Mouse (Mus musculus) cerebellum, adult 9-10 months (tissue): ENCODE measurements around the gene Phf20.
"Not testable (repeated sequence)": the region's sequence is repeated elsewhere in the genome, so short reads cannot be mapped to it uniquely, and the experiment has no call there.

Experiments used
- DNase-seq: peaks from one replicate; pipeline ENCODE4 v3.0.0; 2022

Gene Phf20

DNA sequence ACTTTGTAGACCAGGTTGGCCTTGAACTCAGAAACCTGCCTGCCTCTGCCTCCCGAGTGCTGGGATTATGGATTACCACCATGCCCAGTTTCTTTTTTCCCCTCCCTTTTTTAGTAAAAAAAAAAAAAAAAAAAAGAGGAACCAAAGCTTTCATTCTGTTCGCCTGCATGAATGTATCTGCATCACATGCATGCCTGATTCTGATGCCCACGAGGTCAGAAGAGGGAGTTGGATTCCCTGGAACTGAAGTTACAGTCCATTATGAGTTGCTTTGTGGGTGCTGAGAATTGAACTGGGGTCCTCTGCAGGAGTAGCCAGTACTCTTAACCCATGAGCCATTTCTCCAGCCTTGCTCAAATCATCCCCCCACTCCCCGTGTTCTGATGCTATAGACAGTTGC is 5.2 kb downstream of the Phf20 start:
- no peak for DNase-seq

DNA sequence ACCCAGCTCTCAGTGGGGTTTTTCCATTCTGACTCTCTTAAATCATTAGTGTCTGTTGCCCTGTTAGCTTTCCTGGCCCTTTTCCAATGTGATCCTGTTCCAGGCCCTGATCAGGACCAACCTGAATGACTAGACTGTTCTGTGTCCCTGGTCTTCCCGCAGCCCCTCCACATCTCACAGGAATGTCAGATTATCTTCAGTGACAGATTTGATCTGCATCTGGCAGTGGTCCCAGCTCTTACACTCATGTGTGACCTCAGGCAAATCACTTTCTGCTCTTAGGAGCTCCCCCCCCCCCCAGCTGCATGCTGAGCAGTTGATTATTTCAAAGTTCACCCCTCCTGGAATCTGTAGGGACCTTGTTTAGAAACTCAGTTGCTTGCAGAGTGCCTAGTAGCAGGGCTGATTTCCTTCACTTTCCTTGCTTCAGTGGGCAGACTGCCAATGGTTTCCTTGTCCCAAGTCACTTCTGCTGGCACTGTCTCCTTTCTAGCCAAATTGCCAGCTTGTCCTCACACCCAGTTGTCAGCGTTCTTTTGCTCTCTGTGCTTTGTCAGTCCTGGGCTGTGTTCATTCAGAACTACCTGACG is 6.7 kb downstream of the Phf20 start:
- DNase-seq = peak; percentile 91

DNA sequence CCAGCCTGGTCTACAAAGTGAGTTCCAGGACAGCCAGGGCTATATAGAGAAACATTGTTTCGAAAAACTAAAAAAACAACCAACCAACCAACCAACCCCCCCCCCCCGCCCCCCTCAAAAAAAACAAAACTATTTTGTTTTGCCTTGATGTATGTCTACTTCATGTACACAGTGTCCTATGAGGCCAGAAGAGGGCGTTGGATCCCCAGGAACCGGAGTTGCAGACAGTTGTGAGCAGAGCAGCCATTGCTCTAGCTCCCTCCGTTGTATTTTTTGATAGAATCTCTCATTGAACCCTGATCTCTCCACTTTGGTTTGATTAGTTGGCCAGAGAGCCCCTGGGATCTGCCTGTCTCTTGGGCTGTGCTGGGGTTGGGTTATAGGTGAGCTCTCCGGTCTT is 7.7 kb downstream of the Phf20 start:
- DNase-seq = no peak

DNA sequence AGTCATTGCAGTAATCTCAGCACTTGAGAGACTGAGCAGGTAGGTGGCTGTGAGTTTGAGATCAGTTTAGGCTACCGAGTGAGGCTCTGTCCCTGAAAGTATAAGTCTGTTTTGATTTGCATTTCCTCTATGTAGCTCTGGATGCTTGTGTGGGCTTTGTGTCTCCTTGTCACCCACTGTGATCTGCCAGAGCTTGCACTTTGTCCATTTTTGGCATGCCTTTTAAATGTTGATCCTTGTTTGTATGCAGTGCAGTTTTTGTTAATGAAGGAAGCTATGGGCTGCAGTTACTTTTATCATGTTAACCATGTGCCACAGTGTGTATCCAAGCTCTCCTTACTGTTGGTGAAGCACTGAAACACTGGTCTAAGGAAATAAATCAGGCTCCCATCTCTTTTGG is 21.5 kb downstream of the Phf20 start:
- no peak for DNase-seq

DNA sequence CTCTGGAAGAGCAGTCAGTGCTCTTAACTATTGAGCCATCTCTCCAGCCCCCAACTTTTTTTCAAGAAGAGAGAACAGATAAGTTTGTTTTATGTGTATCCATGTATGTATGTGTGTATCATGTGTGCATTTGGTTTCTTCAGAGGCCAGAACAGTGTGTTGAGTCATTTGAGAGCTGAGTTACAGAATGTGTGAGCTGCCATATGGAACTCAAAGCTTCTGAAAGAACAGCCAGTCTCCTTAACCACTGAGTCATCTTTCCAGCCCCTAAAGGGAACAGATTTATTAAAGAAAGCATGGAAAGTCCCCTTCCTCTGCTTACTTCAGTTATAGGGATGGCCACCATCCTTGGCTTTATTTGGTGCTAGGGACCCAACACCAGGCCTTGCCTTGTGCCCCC is 25.8 kb downstream of the Phf20 start:
- no peak for DNase-seq

DNA sequence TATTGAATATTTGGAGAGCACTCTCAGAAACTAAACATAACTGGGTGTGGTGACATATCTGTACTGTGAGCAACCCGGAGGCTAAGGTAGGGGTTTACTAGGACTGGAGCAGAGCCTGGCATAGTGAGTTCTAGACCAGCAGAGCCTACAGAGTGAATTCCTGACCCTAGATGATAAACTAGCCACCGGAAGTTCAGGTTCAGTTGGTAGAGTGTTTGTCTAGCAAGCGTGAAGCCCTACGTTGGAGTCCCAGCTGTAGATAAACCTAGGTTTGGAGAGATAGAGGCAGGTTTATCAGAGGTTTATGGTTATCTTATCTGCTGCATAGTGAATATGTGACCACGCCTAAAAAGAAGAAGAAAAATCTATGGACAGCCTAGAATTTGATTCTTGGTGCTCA is 27.8 kb downstream of the Phf20 start:
- DNase-seq = no peak

DNA sequence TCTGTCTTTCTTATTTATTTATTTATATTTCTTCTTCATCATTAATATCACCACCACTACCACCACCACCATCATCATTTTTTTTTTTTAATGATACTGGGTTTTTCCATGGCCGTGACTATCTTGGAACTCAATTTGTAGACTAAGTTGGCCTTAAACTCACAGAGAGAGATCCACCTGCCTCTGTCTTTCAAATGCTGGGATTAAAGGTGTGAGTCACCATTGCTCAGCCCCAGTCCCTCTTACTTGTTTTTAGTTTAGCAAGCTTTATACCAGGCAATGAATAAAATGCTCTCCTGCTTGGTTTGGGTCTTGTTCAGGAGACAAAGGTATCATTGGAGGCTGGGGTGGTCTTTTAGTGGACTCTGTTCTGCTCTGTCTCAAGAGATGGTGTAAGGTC is 31.4 kb downstream of the Phf20 start:
- DNase-seq = no peak

DNA sequence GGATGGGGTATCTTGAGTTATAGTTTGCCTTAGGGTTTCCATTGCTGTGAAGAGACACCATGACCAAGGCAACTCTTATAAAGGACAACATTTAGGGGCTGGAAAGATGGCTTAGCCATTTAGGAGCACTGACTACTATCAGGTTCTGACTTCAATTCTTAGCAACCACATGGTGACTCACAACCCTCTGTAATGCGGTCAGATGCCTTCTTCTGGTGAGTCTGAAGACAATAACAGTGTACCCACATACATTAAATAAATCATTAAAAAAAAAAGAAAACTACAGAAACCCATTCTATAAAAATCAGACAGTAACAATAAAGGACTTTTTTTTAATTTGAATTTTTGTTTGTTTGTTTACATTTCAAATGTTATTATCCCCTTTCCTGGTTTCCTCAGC is 32.9 kb downstream of the Phf20 start:
- no peak for DNase-seq

DNA sequence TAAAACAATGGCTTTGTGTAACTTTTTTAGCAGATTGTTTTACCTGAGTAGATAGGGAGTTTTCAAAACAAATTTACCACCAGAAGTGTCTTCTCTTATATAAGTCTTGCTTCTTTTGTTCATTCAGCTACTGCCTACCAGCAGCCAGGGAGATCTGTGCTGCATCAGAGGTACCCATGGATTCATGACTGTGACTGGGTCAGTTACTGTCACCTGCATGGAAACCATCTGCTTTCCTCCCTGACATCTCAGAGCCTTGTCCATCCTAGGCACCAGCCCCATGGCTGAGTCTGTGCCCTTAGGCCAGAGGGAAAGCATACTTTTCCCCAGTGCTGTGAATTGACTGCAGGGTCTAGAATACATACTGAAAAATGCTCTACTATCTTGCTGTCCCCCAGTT is 35.1 kb downstream of the Phf20 start:
- DNase-seq = peak; percentile 68

DNA sequence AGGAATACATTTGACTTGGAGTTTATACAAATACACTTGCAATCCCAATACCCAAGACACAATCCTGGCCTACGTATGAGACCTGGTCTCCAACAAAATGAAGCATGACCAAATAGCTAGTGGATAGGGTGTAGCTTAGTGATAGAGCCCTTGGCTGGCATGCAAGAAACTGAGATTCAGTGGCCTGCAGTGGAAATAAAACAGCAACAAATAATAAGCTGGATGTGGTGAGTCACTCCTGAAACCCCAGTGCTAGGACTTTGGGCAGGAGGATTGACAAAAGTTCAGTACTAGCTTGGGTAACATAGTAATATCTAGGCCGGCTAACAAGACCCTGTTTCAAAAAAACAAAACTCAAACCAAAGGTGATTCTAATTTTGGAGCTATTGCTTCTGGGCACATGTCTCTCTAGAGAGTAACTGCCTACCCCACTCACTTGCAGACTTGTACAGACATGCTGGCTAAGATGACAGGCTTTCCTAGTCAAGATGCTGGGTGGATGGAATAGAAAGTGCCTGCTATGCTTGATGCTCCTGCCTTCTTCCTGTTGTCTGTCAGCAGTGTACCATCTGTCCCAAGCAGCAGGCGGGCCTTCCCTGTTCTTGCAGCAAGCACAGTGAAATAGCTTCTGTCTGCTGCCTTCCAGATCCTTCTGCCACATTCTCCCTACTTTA is 37.1 kb downstream of the Phf20 start:
- DNase-seq = peak; percentile 94

DNA sequence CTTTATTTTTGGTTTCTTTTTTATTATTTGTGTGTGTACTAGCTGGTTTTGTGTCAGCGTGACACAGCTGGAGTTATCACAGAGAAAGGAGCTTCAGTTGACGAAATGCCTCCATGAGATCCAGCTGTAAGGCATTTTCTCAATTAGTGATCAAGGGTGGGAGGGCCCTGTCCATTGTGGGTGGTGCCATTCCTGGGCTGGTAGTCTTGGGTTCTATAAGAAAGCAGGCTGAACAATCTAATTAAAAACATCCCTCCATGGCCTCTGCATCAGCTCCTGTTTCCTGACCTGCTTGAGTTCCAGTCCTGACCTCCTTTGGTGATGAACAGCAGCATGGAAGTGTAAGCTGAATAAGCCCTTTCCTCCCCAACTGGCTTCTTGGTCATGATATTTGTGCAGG is 37.8 kb downstream of the Phf20 start:
- not testable (repeated sequence) for DNase-seq

DNA sequence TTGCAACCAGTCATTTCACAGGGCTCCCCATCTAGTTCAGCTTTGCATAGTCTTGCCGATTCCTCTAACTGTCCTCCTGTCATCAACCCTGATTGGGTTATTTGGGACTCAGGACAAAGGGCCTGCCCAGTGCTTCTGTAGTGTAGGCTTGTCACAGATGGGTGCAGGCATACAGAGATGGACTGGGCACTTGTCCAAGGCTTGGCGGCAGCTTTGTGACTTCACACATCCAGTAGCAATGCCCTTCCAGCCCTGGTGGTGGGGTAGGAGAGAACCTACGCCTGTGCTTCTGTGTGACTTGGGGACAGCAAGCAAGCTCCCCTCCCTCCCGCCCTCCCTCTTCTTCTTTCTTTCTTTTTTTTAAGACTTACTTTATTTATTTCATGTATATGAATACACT is 39.6 kb downstream of the Phf20 start:
- DNase-seq = peak; percentile 94

DNA sequence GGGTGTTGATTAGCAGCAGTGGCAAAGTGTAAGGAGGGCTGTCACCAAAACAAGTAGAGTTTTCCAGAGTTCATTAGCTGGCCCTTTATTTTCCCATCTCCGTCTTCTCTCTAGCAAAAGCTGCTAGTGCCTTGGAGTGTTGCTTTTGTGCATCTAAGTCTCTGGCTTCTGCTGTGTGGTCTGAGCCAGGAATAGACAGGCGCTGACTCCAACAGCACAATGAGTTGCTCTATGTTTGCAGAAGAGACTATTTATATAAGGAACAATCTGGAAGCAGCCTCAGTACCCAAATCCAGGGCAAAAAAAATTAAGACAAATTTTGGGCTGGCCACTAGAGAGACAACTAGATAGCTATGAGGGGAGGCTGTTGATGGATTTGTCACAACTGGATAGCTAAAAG is 45.4 kb downstream of the Phf20 start:
- peak; percentile 58 for DNase-seq

DNA sequence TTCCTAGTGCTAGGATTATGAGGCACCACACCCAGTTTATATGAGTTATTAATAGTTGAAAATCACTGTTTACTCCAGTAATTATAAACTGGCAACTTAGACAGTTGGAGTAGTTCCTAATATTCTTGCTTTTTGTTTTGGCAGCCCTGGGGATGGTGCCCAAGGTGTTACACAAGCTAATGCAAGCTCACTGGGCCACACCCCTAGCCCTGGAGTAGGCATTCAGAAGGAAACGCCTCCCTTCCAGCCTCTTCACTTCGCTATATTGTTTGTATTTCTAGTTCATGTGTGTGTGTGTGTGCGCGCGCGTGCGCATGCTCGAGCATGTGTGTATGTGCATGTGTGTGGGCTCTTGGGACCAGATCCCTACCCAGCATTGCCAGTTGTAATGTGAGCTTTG is 46.7 kb downstream of the Phf20 start:
- DNase-seq = no peak

DNA sequence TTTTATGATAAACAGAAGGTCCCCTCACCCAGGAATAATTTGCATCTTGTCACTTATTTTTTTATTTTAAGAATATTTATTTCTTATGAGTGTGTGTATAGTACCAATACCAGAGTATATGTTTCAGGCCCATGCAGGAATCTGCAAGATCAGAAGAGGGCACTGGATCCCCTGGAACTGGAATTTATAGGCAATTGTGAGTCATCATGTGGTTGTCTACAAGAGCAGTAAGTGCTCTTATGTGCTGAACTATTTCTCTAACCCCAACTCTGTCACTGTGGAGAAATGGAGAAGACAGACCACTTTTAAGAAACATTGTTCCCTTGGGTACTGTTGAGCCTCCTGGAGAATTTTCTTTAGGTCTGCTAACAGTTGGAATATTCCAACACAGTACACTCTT is 51.3 kb downstream of the Phf20 start:
- no peak for DNase-seq

DNA sequence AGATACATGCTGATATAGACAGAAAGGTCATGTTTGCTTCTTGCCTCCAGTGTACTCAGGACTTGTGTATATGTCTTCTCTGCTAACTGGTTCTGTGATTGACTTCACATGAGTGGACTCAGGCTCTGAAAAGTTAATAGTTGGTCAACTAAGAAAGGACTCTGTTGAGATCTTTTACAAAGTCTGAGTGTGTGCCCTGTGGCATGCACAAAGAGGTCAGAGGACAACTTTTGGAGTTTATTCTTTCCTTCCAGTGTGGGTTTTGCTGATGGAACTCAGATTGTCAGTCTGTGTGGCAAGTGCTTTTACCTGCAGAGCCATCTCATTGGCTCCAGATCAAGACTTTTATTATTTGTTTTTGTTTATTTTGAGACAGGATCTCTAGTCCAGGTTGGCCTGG is 54.5 kb downstream of the Phf20 start:
- DNase-seq = no peak

DNA sequence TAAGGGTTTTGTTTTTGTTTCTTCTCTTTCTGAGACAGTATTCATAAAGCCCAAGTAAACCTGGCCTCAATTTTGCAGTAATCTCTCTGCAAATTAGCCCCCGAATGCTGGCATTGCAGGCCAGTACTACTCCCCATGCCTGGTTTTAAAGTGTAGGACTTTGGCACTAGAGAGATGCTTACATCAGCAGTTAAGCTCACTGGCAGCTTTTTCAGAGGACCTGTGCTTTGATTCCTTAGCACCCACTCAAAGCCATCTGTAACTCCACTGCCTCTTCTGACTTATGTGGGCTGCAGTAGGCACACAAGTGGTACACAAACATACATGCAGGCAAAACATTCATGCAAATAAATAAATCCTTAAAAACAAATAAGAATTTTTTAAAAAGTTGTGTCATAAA is 55.0 kb downstream of the Phf20 start:
- no peak for DNase-seq

DNA sequence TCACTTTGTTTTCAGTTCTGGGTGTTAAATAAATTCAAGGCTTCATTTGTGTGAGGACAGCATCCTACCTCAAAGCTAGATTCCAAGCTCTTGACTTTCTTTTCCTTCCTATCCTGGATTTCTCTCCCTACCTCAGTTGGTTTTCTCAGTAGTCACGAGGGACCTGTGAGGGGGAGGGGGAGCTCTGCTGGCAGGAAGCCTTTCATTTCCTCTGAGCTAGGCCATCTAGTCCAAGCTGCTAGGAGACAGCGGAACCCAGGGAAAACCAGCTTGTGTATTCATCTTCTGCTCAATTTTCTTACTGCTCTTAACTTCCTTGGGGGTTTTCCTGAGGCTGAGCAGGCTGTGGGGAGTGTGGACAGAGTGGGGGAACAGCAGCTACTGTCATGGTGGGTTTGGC is 60.8 kb downstream of the Phf20 start:
- DNase-seq = no peak

DNA sequence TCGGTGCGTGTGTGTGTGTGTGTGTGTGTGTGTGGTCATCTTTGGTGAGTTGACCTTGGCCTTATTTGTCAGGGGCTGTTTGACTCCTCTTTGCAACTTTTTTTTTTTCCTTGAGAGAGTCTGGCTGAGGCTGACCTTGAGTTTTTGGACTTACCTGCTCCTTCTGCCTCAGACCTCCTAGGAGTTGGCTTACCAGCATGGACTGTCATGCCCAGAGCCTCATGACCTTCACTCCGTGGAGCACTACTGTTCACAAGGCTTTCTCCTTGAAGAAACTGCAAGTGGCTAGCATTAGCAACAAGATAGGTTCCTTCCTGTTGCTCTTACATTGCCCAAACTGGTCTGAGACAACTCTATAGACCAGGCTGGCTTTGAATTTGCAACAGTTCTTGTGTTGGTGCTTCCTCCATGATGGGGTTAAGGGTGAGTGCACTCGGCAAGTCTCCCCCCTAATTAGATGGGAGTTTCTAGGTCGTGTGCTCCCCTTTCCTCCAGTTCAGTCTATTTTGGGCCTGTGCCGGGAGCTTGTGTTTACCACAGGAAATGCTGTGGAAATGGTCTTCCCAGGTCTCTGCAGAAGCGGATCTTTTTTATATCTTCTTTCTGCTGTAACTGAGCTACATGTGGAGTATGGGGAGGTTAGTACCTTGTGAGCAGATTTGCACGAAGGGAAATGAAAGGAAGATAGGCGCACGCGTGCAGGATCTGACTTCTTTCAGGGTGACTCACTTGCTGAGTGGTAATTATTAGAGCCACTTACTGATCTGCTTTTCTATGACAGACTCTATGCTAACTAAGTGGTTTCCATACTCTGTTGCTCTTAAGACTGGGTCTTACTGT is 61.9 kb downstream of the Phf20 start:
- no peak for DNase-seq

DNA sequence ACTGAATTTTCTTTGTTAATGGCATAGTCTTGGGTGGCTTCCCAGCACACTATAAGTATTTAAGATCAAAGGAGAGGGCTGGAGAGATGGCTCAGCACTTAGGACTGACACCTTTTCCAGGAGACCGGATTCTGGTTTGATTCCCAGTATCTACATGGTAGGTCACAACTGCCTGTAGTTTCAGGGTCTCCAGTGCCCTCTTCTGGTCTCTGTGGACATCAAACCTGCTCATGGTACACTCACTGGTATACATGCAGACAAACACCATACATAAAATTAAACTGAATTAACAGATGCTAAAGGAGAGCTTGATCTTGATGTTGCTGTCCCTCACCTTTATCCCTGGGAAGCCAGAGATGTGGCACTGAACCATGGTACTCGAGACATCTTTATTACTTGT is 64.7 kb downstream of the Phf20 start:
- DNase-seq = no peak

DNA sequence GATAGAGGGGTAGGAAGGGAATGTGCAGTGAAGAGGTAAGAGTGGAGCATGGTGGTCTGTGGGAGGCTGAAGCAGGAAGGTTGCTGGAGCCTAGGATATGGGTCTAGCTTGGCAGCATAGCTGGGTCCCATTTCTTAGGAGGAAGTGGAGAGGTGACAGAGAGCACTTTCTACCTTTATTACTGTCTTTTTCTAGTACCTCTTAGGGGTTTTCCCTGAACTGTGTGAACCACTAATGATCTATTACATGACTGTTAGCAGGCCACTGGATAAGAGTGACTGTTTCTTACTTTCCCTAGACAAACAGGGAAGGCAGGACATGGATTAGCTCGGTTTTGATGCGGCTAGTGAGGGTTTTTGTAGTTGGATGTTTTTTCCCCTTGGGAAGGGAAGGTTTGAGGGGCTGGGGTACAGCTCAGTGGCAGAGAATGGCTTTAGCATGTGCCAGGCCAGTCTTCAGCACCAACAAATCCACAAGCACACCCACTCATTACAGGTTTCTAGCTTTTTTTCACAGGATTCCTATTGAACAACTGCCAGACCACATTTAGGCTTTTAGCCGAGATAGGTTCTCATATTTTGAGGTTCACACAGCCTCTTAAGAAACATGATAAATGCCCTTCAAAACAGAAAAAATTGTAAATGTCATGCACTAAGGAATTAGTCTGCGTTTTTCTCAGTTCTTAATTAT is 67.1 kb downstream of the Phf20 start:
- DNase-seq = no peak

DNA sequence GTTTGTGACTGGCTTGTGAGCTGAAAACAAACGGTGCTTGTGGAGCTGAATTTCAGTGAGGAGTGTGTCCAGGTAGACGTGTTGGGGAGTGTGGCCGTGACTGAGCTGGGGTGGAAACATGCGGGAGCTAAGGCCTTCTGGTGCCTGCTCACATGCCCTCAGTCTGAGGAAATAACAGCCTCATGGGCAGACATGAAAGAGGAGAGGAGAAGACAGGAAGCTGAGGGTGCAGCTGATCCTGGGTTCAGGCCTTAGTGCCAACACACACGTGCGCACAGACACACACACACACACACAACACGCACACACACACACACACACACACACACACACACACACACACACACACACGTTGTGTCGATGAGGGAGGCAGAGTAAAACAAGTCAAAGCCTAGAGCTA is 71.4 kb downstream of the Phf20 start:
- no peak for DNase-seq

DNA sequence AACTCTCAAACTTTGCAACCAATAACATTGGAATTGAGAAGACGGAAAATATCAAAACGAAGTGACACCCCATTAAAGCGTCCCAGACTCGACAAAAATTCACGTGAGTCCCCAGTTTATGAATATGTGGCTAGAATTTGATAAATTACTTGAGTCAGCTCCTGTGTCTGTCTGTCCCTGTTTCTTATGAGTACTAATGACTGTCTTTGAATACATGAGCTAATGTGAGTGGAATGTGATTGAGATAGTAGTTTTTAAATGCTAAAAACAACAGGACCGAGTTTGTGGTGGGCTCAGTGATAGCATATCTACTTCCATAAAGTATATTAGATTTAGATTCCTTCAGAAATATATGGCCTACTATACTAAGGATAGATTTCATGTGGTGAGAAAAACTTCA is 76.3 kb downstream of the Phf20 start:
- no peak for DNase-seq
